Mouse (Mus musculus) forebrain, postnatal 0 days (tissue): ENCODE data around the gene Fam20a. TPM values are rescaled to one million over a fixed set of nuclear protein-coding genes. Genes with fewer than 3 reads are reported as not detected.

Experiments
- ATAC-seq: fragments of 200-750 bp; cut with Nextera tagmentation; 2 replicates; pipeline ENCODE4 v1.8.0; 2017; ENCODE audit warnings: mild to moderate bottlenecking, moderate library complexity
- DNase-seq: peaks from one replicate; pipeline ENCODE4 v3.0.0-alpha.2; 2015
- H3K27ac ChIP-seq: fragments of 300-500 bp; sonication (generic); 2 replicates; pipeline ENCODE4 v1.5.1; 2014; ENCODE audit warnings: low read depth, mild to moderate bottlenecking, antibody characterized with exemption, low read length, moderate library complexity, mixed read lengths
- H3K27me3 ChIP-seq: fragments of 300-500 bp; sonication (generic); 2 replicates; pipeline ENCODE4 v1.6.1; 2014; ENCODE audit warnings: mild to moderate bottlenecking, low read length, mixed read lengths; ENCODE audit not compliant: insufficient read depth
- H3K36me3 ChIP-seq: fragments of 300-500 bp; sonication (generic); 2 replicates; pipeline ENCODE4 v1.6.1; 2014; ENCODE audit warnings: mild to moderate bottlenecking, moderate library complexity; ENCODE audit not compliant: insufficient read depth
- H3K4me1 ChIP-seq: fragments of 300-500 bp; sonication (generic); 2 replicates; pipeline ENCODE4 v1.6.1; 2014; ENCODE audit warnings: antibody characterized with exemption; ENCODE audit not compliant: insufficient read depth
- H3K4me2 ChIP-seq: fragments of 300-500 bp; sonication (generic); 2 replicates; pipeline ENCODE4 v1.6.1; 2014; ENCODE audit warnings: low read depth, mild to moderate bottlenecking, moderate library complexity
- H3K4me3 ChIP-seq: fragments of 300-500 bp; sonication (generic); 2 replicates; pipeline ENCODE4 v1.5.1; 2014; ENCODE audit warnings: low read depth, low read length, mixed read lengths
- H3K9ac ChIP-seq: fragments of 300-500 bp; sonication (generic); 2 replicates; pipeline ENCODE4 v1.6.1; 2014; ENCODE audit warnings: mild to moderate bottlenecking
- H3K9me3 ChIP-seq: fragments of 300-500 bp; sonication (generic); 2 replicates; pipeline ENCODE4 v1.6.1; 2016; ENCODE audit warnings: low read length
- CTCF ChIP-seq: sonication (generic); IDR thresholded peaks from 2 replicates; pipeline ENCODE4 v1.5.1; 2016; ENCODE audit warnings: antibody characterized with exemption, control low read depth, low read depth
- WGBS: fragments of 180-500 bp; shearing (Covaris S2); extraction: QIAGEN DNeasy Blood & Tissue Kit; methylation state at CpG from one replicate; pipeline ENCODE4 v1.1.7; 2014; 5-methylcytosine and 5-hydroxymethylcytosine counted together
- polyA plus RNA-seq: library from polyadenylated mRNA; unstranded; fragments of >200 nt; fragmentation: Nextera tagmentation; extraction: Ambion mirVana; gene quantifications from 2 replicates; pipeline ENCODE4 v1.2.1, GENCODE M21; 2015
- total RNA-seq: library from RNA; depleted of rRNA; stranded (reverse); fragments of >200 nt; gene quantifications from 2 replicates; pipeline ENCODE4 v1.2.3, GENCODE M21; 2014

Gene Fam20a
- total and polyA plus RNA-seq, 2 experiments from 2014 or later, result 4.3 to 4.6 TPM

DNA sequence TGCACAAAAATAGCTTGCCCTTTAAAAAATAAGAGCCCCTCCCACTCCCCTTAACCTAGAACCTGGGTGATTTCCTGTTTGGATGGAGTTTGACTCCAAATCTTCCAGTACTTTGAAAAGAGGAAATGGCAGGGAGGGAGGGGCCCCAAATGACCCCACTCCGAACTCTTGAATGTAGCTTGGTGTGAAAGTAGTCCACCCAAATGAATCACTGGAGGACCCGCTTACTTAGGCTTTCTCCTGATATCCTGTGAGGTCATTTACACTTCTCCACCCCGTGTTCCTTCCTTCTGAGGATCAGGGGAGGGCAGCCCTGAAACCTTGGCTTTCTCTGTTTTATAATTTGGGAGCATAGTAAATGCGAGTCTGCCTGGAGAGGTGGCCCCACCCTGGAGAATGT lies 632 bp upstream of the Fam20a start:
- Histone ChIP-seq H3K9me3 (no peaks in the 10 kb centered on the region), H3K36me3 (no peaks in the 10 kb centered on the region), H3K27me3 (no peaks in the 10 kb centered on the region; the same call in 1 of the 2 replicates), H3K27ac (no peak overlapping the region), H3K4me3 (no peak overlapping the region), H3K9ac (no peak overlapping the region), H3K4me1 (peaks cover 11% of the 10 kb centered on the region; the same call in 1 of the 2 replicates), H3K4me2 (0 out of 2 replicates have a peak overlapping the region, but pooled peaks have one; percentile 90)
- TF ChIP-seq CTCF, result no peak
- 70% methylated on average over 4 of the region's 4 CpGs for WGBS
- DNase-seq (no peak), ATAC-seq (no peak)

DNA sequence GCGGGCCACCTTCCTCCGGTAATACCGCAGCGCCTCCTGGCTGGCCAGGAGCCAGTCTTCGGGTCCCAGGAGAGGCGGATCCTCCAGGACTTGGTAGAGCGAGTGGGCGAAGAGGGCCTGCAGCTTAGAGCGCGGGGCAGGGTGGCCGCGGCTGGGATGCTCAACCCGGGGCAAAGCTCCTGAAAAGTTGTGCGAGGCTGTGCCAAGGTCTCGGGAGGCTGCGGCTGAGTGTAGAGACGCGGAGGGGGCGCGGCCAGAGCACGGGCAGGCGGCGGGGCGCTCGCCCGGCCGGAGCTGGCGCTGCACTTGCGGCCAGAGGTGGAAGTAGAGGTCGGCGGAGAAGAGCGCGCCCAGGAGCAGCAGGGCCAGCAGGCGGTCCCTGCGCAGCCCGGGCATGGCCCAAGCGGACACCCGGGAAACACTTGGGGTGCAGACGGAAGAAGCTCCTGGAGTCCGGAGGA lies 729 bp downstream of the Fam20a start:
- TF ChIP-seq CTCF, result peak; percentile 14; the same call in 1 of the 2 replicates
- H3K4me1 ChIP-seq, result peaks cover 13% of the 10 kb centered on the region; the same call in 1 of the 2 replicates
- no peaks in the 10 kb centered on the region for H3K9me3 ChIP-seq
- H3K27ac ChIP-seq, result no peak overlapping the region
- 4% methylated on average over 40 of the region's 40 CpGs for WGBS
- peak overlapping the region; percentile 90 for H3K4me2 ChIP-seq
- H3K27me3 ChIP-seq, result no peaks in the 10 kb centered on the region; the same call in 1 of the 2 replicates
- DNase-seq (peak; percentile 16), ATAC-seq (peak; percentile 50)
- peak overlapping the region; percentile 46 for H3K9ac ChIP-seq
- H3K4me3 ChIP-seq, result peak overlapping the region; percentile 40
- no peaks in the 10 kb centered on the region for H3K36me3 ChIP-seq

- 21% methylated on average over 12 of the region's 12 CpGs for WGBS
- Histone ChIP-seq H3K36me3 (no peaks in the 10 kb centered on the region), H3K4me1 (peaks cover 13% of the 10 kb centered on the region; the same call in 1 of the 2 replicates), H3K9me3 (no peaks in the 10 kb centered on the region), H3K4me3 (peak overlapping the region; percentile 40), H3K4me2 (peak overlapping the region; percentile 90), H3K27me3 (no peaks in the 10 kb centered on the region; the same call in 1 of the 2 replicates), H3K27ac (no peak overlapping the region), H3K9ac (peak overlapping the region; percentile 46; the same call in 1 of the 2 replicates)
- no peak for ATAC-seq
- no peak for TF ChIP-seq CTCF
- DNase-seq, result no peak
Measured at GRCm38 (mm10) chr11:109720809-109721319, 1.2 kb downstream of the Fam20a start.

DNA sequence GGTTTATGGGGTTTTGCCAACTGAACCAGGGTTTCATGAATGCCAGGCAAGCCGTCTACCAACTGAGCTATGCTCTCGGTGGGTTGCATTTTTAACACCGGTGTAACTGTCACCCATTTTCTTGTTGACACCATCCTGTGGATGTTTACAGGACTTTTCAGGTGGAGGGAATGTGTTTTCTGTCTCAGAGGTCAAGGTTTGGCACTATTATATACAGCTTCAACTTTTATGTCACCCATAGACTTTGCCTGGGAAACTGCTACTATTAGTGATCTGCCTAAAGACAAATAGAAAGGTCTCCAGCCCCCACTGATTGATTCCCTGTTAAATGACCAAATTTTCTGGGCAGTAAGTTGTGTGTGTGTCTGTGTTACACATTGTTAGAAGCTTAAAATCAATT lies 2.7 kb downstream of the Fam20a start:
- H3K9me3 ChIP-seq, result no peaks in the 10 kb centered on the region
- H3K27me3 ChIP-seq, result no peaks in the 10 kb centered on the region; the same call in 1 of the 2 replicates
- ATAC-seq, result no peak
- H3K27ac ChIP-seq, result no peak overlapping the region
- 63% methylated on average over 3 of the region's 3 CpGs for WGBS
- no peak overlapping the region for H3K9ac ChIP-seq
- no peak for DNase-seq
- H3K4me2 ChIP-seq, result no peak overlapping the region
- peaks cover 13% of the 10 kb centered on the region; the same call in 1 of the 2 replicates for H3K4me1 ChIP-seq
- H3K4me3 ChIP-seq, result no peak overlapping the region
- H3K36me3 ChIP-seq, result no peaks in the 10 kb centered on the region
- TF ChIP-seq CTCF, result no peak

DNA sequence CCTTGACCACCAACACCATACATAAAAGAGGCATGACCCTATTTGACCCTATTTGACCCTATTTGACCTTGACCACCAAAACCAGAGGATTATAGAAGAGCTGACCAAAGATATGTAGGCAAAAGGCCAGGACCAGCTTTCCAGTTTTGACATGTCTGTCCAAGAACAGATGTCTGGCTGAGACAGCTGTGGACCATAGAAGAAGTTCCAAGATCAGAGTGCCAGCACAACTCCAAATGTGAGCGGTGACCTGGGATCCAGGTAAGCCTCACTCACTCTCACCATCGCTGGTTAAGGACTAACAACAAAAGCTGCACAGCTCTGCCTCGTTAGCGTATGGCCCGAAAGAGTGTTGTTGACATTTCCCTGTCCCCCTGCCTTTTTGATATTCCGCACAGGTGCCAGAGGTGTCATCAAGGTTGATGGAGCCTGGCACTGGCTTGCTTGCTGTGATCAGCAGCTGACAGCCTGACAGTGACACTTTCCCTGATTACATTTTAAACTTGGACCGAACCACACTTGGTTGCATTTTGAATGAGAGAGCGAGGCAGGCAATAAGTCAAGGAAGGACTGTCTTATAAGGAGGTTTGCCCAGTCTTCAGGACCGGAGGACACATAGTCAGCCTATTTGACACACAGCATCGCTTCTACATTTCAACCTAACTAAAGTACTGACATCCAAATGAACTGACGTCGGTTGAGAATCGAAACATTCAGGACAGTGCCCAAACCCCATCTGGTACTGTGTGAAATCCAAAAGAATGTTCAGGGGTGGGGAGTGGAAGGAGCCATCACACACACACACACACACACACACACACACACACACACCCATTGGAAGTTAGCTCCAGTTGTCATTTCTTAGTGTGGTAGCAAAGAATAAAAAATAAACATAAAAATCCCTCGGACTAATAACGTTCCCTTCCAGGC lies 3.8 kb downstream of the Fam20a start:
- Histone ChIP-seq H3K4me2 (no peak overlapping the region), H3K4me1 (peaks cover 13% of the 10 kb centered on the region; the same call in 1 of the 2 replicates), H3K9ac (no peak overlapping the region), H3K27ac (no peak overlapping the region), H3K36me3 (no peaks in the 10 kb centered on the region), H3K4me3 (no peak overlapping the region), H3K9me3 (no peaks in the 10 kb centered on the region), H3K27me3 (no peaks in the 10 kb centered on the region; the same call in 1 of the 2 replicates)
- DNase-seq (peak; percentile 22), ATAC-seq (peak; percentile 16; the same call in 1 of the 2 replicates)
- no peak for TF ChIP-seq CTCF
- 53% methylated on average over 15 of the region's 15 CpGs for WGBS

GRCm38 (mm10) chr11:109717448-109717847 lies 4.6 kb downstream of the Fam20a start:
- H3K27me3 ChIP-seq, result no peaks in the 10 kb centered on the region; the same call in 1 of the 2 replicates
- H3K9ac ChIP-seq, result no peak overlapping the region
- H3K4me2 ChIP-seq, result no peak overlapping the region
- peaks cover 13% of the 10 kb centered on the region; the same call in 1 of the 2 replicates for H3K4me1 ChIP-seq
- WGBS, result 56% methylated on average over 5 of the region's 5 CpGs
- no peaks in the 10 kb centered on the region for H3K36me3 ChIP-seq
- H3K27ac ChIP-seq, result no peak overlapping the region; the same call in 1 of the 2 replicates
- ATAC-seq (no peak), DNase-seq (peak; percentile 57)
- TF ChIP-seq CTCF, result no peak
- H3K4me3 ChIP-seq, result no peak overlapping the region
- H3K9me3 ChIP-seq, result no peaks in the 10 kb centered on the region
